Mouse (Mus musculus): Measurements from ENCODE around the gene Comp. TPM values are rescaled to one million over a fixed set of nuclear protein-coding genes. Genes with fewer than 3 reads are reported as not detected.

Comp gene
- polyA plus RNA-seq, 1 experiment from 2014 or later, result 0.42 TPM

DNA sequence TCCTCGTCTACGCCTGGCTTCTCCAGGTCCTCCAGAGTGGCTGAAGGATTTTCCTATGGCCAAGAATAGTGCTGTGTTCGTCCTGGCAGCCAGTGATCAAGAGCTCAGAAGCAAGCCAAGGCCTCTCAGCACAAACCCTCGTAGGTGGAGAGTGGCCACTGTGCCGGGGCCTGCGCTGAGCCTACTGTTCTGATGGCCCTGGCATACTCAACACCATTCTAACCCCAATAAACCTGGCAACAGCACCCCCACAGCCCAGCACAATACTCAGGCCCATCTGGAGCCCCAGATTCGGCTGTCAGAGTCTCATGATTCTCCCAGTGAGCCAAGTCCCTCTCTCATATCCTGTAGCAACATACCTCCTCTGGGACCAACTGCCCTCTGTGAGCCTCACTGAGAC lies 32.7 kb upstream of the Comp start:
- H3K9ac ChIP-seq (replicated peaks), result 0 out of 2 replicates have a peak overlapping the region, but pooled peaks have one; percentile 4
- H3K9me3 ChIP-seq, result no peaks in the 10 kb centered on the region
- 92% methylated on average over 7 of the region's 7 CpGs for WGBS
- H3K27me3 ChIP-seq, result no peaks in the 10 kb centered on the region
- no peak overlapping the region for H3K4me3 ChIP-seq (replicated peaks)
- ATAC-seq, result no peak
- no peak overlapping the region for H3K4me2 ChIP-seq (replicated peaks)
- no peaks in the 10 kb centered on the region for H3K4me1 ChIP-seq (replicated peaks)
- no peak overlapping the region for H3K27ac ChIP-seq
- H3K36me3 ChIP-seq, result peaks cover 88% of the 10 kb centered on the region

DNA sequence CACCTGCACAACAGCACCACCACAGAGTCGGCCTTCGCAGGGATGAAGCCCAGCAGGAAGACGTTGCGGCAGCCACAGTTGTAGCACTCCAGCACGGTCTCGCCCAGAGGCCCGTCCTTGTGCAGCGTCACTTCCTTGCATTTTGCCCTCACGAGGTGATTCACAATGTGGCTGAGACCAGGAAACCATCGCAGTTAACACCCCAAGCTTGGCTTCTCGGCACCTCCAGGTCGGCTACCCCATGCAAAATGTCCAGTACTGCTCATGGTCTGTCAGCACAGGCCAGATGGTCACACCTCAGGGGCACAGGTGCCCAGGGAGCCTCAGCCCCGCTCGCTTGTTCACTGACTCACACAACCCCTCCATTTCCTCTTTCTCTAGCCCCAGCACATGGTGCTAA lies 31.4 kb upstream of the Comp start:
- no peak for ATAC-seq
- Histone ChIP-seq H3K4me1 (replicated peaks) (no peaks in the 10 kb centered on the region), H3K4me2 (replicated peaks) (no peak overlapping the region), H3K27ac (no peak overlapping the region), H3K9me3 (no peaks in the 10 kb centered on the region), H3K36me3 (peaks cover 84% of the 10 kb centered on the region), H3K9ac (replicated peaks) (no peak overlapping the region), H3K27me3 (no peaks in the 10 kb centered on the region), H3K4me3 (replicated peaks) (no peak overlapping the region)
- WGBS, result 93% methylated on average over 14 of the region's 14 CpGs

DNA sequence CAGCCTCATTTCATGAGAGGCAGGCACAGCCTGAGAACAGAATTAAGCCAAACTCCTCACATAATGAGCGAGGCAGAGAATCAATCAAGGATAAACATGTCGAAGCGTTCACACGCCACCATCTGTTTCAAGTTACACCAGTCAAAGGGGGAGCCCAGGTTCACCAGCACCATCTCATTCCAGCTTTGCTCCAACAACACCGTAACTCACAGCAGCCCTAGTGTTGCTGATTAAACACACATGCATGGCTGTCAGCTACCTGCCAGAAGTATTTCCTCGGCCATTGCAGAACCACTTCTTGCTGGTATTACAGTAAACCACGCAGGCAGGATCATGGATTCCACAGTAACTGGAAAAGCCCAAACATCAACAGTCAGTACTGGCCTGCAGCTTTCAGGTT lies 30.3 kb upstream of the Comp start:
- H3K9me3 ChIP-seq, result no peaks in the 10 kb centered on the region
- H3K36me3 ChIP-seq, result peaks cover 76% of the 10 kb centered on the region
- WGBS, result 88% methylated on average over 7 of the region's 7 CpGs
- H3K27me3 ChIP-seq, result no peaks in the 10 kb centered on the region
- no peak overlapping the region for H3K4me2 ChIP-seq (replicated peaks)
- no peak for ATAC-seq
- no peak overlapping the region for H3K27ac ChIP-seq
- H3K9ac ChIP-seq (replicated peaks), result no peak overlapping the region
- no peak overlapping the region for H3K4me3 ChIP-seq (replicated peaks)
- H3K4me1 ChIP-seq (replicated peaks), result peaks cover 6% of the 10 kb centered on the region

DNA sequence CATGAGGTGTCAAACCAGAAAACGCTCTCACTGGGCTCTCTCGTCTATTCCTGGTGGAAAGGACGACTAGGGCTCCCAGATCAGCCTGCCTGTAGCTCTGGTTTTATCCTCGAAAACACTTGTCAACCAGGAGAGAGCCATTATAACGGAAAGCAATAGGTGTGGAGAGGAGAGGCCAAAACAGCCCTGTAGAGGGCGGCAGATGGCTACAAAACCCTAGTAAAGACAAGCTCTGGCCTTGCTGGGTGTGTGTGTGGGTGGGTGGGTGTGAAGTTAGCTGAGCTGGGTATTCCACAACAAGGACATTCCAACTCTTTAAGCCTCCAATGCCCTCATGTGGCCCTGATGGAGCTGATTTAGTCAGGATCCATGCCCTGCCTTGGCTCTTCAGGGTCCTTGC lies 29.7 kb upstream of the Comp start:
- H3K9me3 ChIP-seq, result no peaks in the 10 kb centered on the region
- H3K27me3 ChIP-seq, result no peaks in the 10 kb centered on the region
- peaks cover 74% of the 10 kb centered on the region for H3K36me3 ChIP-seq
- 58% methylated on average over 6 of the region's 6 CpGs for WGBS
- H3K27ac ChIP-seq, result no peak overlapping the region
- H3K4me2 ChIP-seq (replicated peaks), result no peak overlapping the region
- no peak overlapping the region for H3K9ac ChIP-seq (replicated peaks)
- H3K4me1 ChIP-seq (replicated peaks), result peaks cover 12% of the 10 kb centered on the region
- 0 out of 2 replicates have a peak, but pooled peaks have one; percentile 45 for ATAC-seq
- no peak overlapping the region for H3K4me3 ChIP-seq (replicated peaks)

DNA sequence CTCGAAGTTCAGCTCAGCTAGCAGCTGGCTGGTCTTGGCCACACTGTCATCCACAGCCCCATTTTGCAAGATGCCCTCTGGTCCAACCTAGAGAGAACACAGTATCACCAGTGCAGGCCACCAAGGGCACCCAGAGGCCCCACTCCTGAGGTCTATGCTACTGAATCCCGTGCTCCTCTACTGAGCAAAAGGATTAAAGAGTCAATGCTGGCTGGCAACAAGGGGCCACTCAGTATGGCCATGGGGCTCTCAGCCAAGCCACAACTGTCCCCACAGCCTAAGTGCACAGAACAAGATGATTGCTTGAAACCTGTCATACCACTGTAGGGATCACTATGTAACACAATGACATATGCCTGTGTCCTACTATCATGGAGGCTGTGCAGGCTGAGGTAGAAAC lies 29.1 kb upstream of the Comp start:
- no peak overlapping the region for H3K9ac ChIP-seq (replicated peaks)
- no peaks in the 10 kb centered on the region for H3K27me3 ChIP-seq
- peaks cover 74% of the 10 kb centered on the region for H3K36me3 ChIP-seq
- peaks cover 17% of the 10 kb centered on the region for H3K4me1 ChIP-seq (replicated peaks)
- no peak overlapping the region for H3K4me2 ChIP-seq (replicated peaks)
- H3K4me3 ChIP-seq (replicated peaks), result no peak overlapping the region
- H3K27ac ChIP-seq, result no peak overlapping the region
- 0 out of 2 replicates have a peak, but pooled peaks have one; percentile 3 for ATAC-seq
- H3K9me3 ChIP-seq, result no peaks in the 10 kb centered on the region
- 87% methylated on average over 2 of the region's 2 CpGs for WGBS

DNA sequence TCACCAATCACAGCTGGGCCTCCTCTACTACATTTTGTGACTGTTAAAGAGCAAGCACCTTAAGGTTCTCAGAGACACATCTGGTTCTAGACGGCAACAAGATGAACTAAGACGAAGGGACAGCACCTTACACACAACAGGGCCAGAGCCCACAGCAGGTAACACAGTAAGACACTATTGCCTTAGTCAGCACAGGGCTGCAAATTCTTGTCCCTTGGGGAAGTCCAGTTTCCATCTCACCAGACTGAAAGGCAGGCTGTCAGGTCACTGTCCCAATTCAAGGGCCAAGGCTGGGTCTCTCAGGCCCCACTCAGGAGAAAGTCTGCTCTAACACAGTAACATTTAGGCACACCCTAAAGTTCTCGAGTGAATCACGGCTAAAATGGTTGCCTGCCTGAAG lies 25.9 kb upstream of the Comp start:
- no peak overlapping the region for H3K9ac ChIP-seq (replicated peaks)
- no peak for ATAC-seq
- no peak overlapping the region for H3K27ac ChIP-seq
- 92% methylated on average over 4 of the region's 4 CpGs for WGBS
- H3K4me3 ChIP-seq (replicated peaks), result no peak overlapping the region
- H3K27me3 ChIP-seq, result no peaks in the 10 kb centered on the region
- H3K4me1 ChIP-seq (replicated peaks), result peaks cover 49% of the 10 kb centered on the region
- H3K36me3 ChIP-seq, result peaks cover 52% of the 10 kb centered on the region
- H3K4me2 ChIP-seq (replicated peaks), result no peak overlapping the region
- no peaks in the 10 kb centered on the region for H3K9me3 ChIP-seq

DNA sequence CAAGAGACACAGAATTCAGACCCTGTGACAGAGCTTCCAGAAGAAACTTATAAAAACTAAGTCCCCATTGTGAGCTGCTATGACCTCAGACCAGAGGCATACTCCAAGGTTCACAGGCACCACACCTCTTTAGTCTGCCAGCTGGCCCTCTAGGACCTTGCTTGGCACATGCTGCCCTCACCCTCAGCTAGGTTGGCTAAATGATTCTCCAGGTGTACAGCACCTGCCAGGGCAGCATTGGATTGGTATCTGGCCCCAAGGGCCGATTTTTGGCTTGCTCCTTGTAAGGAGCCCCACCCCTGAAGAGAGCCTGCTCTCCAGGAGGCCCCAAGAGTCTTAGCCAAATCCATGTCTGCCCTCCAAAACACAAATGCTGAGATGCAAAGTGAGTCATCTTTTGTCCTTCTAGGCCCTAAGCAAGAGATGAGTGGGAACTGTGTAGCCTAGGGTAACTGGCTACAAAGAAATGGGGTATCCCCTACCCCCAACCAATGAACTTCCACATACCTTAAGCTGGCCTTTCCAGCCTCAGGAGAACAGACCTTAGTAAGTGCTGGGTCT lies 25.4 kb upstream of the Comp start:
- H3K4me1 ChIP-seq (replicated peaks), result peaks cover 50% of the 10 kb centered on the region

DNA sequence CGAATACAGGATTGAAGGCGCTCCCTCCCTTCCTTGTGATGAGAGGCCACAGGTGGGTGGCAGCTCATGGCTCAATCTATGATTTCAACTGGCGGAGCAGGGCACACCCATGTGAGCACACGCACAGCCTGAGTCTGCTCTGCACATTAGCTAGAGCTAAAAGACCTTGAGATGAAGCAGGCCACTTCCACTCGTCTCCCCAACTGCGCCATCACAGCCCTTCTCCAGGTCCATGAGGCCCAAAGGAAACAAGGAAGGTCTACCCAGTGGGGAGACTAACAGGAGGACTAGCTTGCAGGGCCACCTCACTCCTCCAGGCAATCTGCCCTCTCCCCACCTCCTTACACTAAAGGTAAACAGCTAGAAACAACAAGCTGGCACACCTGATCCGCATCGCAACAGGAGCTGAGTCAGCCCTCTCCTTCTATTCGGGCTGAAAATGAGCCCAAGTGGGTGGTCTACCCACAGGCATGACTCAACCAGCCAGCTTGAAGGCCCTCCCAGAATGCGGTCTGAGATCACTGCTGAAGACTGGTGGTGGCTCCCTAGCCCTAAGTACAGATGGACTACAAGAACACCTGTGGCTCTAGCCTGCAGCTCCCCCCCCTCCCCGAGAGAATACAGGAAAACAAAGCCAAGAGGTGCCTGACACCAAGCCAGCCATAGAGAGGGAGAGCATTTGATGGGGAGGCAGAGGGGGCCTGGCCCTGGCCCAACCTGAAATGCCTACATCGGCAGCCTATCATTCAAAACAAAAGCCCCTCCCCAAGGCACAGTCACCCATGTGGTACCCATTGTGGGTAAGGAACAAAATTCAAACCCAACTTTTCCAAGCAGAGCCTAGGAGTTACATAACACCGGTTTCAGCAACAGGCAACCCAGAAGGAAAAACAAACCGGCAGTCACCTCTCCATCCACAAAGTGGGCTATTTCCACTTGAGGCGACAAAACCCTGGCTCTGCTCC lies 22.0 kb upstream of the Comp start:
- Histone ChIP-seq H3K9me3 (no peaks in the 10 kb centered on the region), H3K4me1 (replicated peaks) (peaks cover 57% of the 10 kb centered on the region), H3K9ac (replicated peaks) (peak overlapping the region; percentile 100), H3K27ac (no peak overlapping the region), H3K4me2 (replicated peaks) (peak overlapping the region; percentile 90), H3K4me3 (replicated peaks) (peak overlapping the region; percentile 99), H3K36me3 (peaks cover 26% of the 10 kb centered on the region), H3K27me3 (no peaks in the 10 kb centered on the region)
- ATAC-seq, result no peak
- 62% methylated on average over 15 of the region's 15 CpGs for WGBS

More for the DNA sequence above, 25.4 kb upstream of the Comp start:
- no peak overlapping the region; the same call in 1 of the 2 replicates for H3K9ac ChIP-seq (replicated peaks)
- 95% methylated on average over 1 of the region's 1 CpGs for WGBS
- H3K36me3 ChIP-seq, result peaks cover 47% of the 10 kb centered on the region
- no peaks in the 10 kb centered on the region for H3K9me3 ChIP-seq
- H3K27me3 ChIP-seq, result no peaks in the 10 kb centered on the region
- no peak overlapping the region for H3K27ac ChIP-seq
- H3K4me3 ChIP-seq (replicated peaks), result no peak overlapping the region
- H3K4me2 ChIP-seq (replicated peaks), result no peak overlapping the region
- ATAC-seq, result no peak

DNA sequence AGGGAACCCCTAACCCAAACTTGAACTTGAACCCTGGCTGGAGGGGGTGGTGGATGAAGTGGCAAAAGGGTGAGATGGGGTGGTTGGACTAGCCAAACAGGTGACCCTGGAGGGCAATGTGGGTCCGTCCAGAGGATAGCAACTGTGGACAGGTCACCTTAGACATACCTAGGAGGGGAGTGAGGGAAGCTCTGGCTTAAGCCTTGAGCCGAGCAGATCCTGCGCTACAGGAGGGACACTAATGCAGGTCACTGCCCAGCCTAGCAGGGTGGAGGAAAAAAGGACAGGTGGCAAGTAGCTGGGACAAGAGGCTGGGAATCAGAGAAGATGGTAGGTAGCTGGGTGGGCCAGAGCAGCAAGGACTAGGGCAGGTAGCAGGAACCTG lies 21.4 kb upstream of the Comp start:
- no peak overlapping the region for H3K27ac ChIP-seq
- H3K9ac ChIP-seq (replicated peaks), result peak overlapping the region; percentile 100
- ATAC-seq, result no peak
- H3K4me1 ChIP-seq (replicated peaks), result peaks cover 57% of the 10 kb centered on the region
- 37% methylated on average over 3 of the region's 3 CpGs for WGBS
- peak overlapping the region; percentile 99 for H3K4me3 ChIP-seq (replicated peaks)
- H3K27me3 ChIP-seq, result no peaks in the 10 kb centered on the region
- H3K36me3 ChIP-seq, result peaks cover 22% of the 10 kb centered on the region
- H3K4me2 ChIP-seq (replicated peaks), result peak overlapping the region; percentile 90
- no peaks in the 10 kb centered on the region for H3K9me3 ChIP-seq

DNA sequence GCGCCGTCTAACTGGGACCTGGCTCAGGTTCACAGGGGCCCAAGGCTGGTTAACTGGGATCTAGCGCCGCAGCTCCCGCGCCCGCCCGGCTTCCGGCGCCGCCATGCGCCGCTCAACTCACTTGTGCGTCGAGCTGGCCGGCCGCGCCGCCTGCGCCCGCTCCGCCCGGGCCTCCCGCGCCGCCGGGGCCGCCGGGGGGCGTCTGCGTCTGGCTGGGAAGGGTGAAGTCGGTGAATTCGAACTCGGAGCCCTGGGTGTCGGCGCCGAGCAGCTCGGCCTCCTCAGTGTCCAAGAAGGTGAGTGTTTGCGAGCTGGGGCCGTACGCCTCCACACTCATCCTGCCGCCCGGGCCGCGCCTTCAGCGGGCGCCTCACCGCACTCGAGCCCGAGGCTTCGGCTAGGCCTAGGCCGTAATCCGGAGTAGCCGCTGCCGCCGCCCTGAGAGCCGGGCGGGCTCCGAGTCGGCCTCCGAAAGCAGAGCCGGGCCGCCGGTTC lies 20.7 kb upstream of the Comp start:
- peak; percentile 53 for ATAC-seq
- no peaks in the 10 kb centered on the region for H3K9me3 ChIP-seq
- no peaks in the 10 kb centered on the region for H3K27me3 ChIP-seq
- H3K36me3 ChIP-seq, result peaks cover 22% of the 10 kb centered on the region
- peak overlapping the region; percentile 90 for H3K4me2 ChIP-seq (replicated peaks)
- H3K4me1 ChIP-seq (replicated peaks), result peaks cover 55% of the 10 kb centered on the region
- peak overlapping the region; percentile 99 for H3K4me3 ChIP-seq (replicated peaks)
- peak overlapping the region; percentile 100 for H3K9ac ChIP-seq (replicated peaks)
- peak overlapping the region; percentile 87 for H3K27ac ChIP-seq
- WGBS, result 0% methylated on average over 58 of the region's 64 CpGs

DNA sequence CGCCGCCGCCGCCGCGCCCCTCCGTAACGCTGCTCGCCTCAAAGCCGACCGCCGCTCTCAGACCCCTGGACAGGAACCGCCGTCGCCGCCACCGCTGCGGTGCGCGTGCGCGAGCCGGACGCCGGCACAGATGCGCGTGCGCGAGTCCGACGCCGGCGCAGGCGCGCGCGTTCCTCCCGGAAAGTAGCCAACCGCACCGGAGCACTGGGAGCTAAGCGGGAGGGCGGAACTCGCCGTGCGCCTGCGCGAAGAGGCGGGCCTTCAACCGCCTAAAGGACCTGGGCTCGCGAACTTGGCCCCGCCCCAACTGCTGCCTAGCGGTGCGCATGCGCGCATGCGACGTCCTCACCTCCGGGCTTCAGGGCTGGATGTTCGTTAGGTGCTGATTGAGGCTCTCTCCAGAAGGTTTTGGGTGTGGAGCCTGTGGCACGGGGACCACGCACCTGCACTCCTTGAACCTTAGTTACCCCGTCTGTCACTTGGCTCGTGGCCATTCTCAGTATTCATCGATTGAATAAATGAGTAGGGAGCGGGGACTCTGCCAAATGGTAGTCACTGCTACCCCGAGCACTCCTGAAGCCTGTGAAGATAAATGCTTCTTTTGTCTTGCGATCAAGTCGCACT lies 20.1 kb upstream of the Comp start, which contains the start of gene Upf1:
TSS of gene Upf1 (minus strand) at position 85 of the 624 bp plus-strand sequence.
- Histone ChIP-seq H3K4me1 (replicated peaks) (peaks cover 49% of the 10 kb centered on the region), H3K27me3 (no peaks in the 10 kb centered on the region), H3K4me2 (replicated peaks) (peak within 1 kb of the TSS; percentile 90), H3K27ac (peak within 1 kb of the TSS; percentile 87), H3K36me3 (peaks cover 19% of the 10 kb centered on the region), H3K9me3 (no peaks in the 10 kb centered on the region), H3K4me3 (replicated peaks) (peak within 1 kb of the TSS; percentile 99), H3K9ac (replicated peaks) (peak within 1 kb of the TSS; percentile 100)
- peak; percentile 90 for ATAC-seq
- WGBS, result under 1% methylated on average over 66 of the region's 69 CpGs

DNA sequence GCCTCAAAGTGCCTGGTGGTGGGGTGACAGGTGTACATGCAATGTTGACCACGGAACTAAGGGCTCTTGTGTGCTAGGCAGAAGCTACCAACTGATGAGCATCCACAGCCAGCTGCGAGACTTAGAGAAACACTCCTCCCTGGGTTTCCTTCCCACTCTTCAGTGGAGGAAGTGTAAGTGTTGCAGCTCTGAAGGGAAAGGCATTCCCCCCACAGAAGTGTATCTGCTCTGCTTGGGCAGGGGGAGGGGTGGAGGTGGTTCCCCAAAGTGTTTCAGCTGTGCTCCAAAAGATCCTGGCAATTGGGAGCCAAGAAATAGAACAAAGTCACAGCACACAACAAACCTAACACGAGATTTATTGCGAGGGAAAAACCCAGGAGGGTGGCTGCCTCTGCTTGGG lies 19.4 kb upstream of the Comp start:
- peak overlapping the region; percentile 99 for H3K4me3 ChIP-seq (replicated peaks)
- H3K27me3 ChIP-seq, result no peaks in the 10 kb centered on the region
- H3K4me1 ChIP-seq (replicated peaks), result peaks cover 43% of the 10 kb centered on the region
- H3K4me2 ChIP-seq (replicated peaks), result peak overlapping the region; percentile 90
- 64% methylated on average over 4 of the region's 4 CpGs for WGBS
- peaks cover 12% of the 10 kb centered on the region for H3K36me3 ChIP-seq
- H3K9me3 ChIP-seq, result no peaks in the 10 kb centered on the region
- peak overlapping the region; percentile 74 for H3K27ac ChIP-seq
- peak overlapping the region; percentile 61 for H3K9ac ChIP-seq (replicated peaks)
- ATAC-seq, result no peak; the same call in 1 of the 2 replicates

All from midbrain, embryonic 13.5 days (tissue).